Mouse (Mus musculus): ENCODE measurements around the gene Ikzf3. TPM values are rescaled to one million over a fixed set of nuclear protein-coding genes. Genes with fewer than 3 reads are reported as not detected.

Ikzf3 gene
- polyA plus RNA-seq, 1 experiment from 2014 or later = not detected

- 85% methylated on average over 5 of the region's 5 CpGs for WGBS
- no peak for ATAC-seq
- Histone ChIP-seq H3K4me2 (no peak overlapping the region), H3K4me3 (no peak overlapping the region), H3K27me3 (peaks cover 39% of the 10 kb centered on the region), H3K36me3 (ENCODE audit: poor library complexity, severe bottlenecking) (no peaks in the 10 kb centered on the region), H3K4me1 (peaks cover 2% of the 10 kb centered on the region; the same call in 1 of the 2 replicates), H3K27ac (no peak overlapping the region), H3K9me3 (replicated peaks) (peaks cover 5% of the 10 kb centered on the region; the same call in 1 of the 2 replicates), H3K9ac (no peak overlapping the region)
These were observed 5.5 kb downstream of the Ikzf3 start for GRCm38 (mm10) chr11:98540319-98540718.

DNA sequence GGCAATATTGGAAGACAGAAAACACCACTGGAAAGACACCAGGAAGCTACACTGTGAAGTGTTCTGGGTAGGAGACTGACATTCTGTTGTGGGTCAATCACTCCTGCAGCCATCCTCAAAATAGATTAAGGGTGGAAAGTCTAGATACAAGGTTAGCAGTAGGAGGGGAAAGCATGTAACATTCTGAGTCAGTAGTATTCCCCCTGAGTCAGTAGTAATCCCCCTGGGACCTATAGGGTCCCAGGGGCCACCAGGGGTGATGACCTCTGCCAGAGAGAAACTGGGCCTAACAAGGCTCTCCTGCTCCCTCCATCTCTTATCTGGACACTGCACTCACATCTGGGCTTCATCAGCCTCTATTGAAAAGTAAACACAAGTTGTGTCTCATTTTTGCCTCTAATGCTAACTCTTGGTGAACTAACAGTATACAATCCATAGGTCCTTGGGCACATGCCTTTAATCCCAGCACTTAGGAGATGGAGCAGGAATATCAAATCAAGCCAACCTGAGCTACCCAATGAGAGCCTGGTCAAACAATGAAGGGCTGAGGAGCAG, 8.3 kb downstream of the Ikzf3 start:
- Histone ChIP-seq H3K27ac (no peak overlapping the region), H3K4me1 (no peaks in the 10 kb centered on the region), H3K9me3 (replicated peaks) (peaks cover 5% of the 10 kb centered on the region; the same call in 1 of the 2 replicates), H3K36me3 (ENCODE audit: poor library complexity, severe bottlenecking) (no peaks in the 10 kb centered on the region), H3K9ac (no peak overlapping the region), H3K27me3 (peaks cover 24% of the 10 kb centered on the region), H3K4me3 (no peak overlapping the region), H3K4me2 (no peak overlapping the region)
- no peak for ATAC-seq

DNA sequence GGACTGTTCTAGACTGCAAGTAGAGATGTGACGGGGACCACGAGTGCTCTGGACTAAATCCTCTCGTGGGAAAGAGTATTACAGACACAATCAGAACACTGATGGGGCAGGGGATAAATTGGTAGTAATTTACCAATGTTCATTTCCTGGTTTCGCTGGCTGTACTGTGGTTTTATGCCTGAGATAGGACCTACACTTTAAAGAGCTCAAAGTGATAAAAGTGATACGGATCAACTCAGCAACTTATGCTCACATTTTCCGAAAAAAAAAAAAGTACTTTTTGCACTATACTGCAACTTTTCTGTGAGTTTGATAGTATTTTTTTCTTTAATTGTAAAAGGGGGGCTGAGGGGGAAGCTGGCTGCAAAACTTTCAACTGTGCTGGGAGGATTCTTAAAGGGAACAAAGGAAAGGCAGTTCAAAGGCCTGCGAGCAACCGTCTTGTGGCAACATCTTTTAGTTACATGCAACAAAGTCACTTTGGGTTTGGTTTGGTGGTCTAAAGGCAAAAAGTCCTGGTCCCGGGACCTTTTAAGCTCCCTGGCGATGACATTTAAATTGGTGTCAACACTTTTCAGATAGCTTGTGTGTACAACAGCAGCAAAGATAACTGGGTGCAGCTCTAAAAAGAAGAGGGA, 18.9 kb downstream of the Ikzf3 start:
- Histone ChIP-seq H3K4me3 (no peak overlapping the region), H3K4me1 (no peaks in the 10 kb centered on the region), H3K9ac (no peak overlapping the region), H3K27ac (no peak overlapping the region), H3K9me3 (replicated peaks) (no peaks in the 10 kb centered on the region), H3K36me3 (ENCODE audit: poor library complexity, severe bottlenecking) (no peaks in the 10 kb centered on the region), H3K27me3 (0 out of 2 replicates have a peak, but pooled peaks cover 7% of the 10 kb centered on the region), H3K4me2 (no peak overlapping the region)
- no peak for ATAC-seq
- 73% methylated on average over 10 of the region's 10 CpGs for WGBS

DNA sequence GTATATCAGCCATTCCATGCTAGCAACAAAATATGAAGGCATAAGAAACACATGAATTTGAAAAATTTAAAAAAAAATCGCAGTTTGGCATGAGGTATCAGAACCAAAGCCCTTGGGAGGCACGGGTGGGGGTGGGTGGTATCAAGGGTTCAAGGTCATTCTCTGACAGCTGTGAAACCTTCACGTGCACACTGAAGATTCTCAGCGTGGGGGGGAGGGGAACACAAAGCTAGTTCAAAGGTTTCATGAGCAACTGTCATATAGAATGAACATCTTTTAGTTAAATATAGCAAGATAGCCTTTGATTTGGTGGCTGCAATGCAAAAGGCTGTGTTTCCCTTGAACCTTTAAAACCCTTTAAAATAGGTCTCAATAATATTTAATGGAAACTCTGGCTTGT, 20.7 kb downstream of the Ikzf3 start:
- 67% methylated on average over 4 of the region's 4 CpGs for WGBS
- Histone ChIP-seq H3K4me2 (no peak overlapping the region), H3K4me1 (no peaks in the 10 kb centered on the region), H3K27ac (no peak overlapping the region), H3K4me3 (no peak overlapping the region), H3K9me3 (replicated peaks) (no peaks in the 10 kb centered on the region), H3K27me3 (0 out of 2 replicates have a peak, but pooled peaks cover 7% of the 10 kb centered on the region), H3K36me3 (ENCODE audit: poor library complexity, severe bottlenecking) (no peaks in the 10 kb centered on the region), H3K9ac (no peak overlapping the region)
- ATAC-seq = no peak

- Histone ChIP-seq H3K4me2 (no peak overlapping the region), H3K9ac (no peak overlapping the region), H3K4me1 (no peaks in the 10 kb centered on the region), H3K27me3 (0 out of 2 replicates have a peak, but pooled peaks cover 3% of the 10 kb centered on the region), H3K4me3 (no peak overlapping the region), H3K9me3 (replicated peaks) (no peaks in the 10 kb centered on the region), H3K36me3 (ENCODE audit: poor library complexity, severe bottlenecking) (no peaks in the 10 kb centered on the region), H3K27ac (no peak overlapping the region)
- WGBS = 73% methylated on average over 10 of the region's 10 CpGs
- ATAC-seq = no peak
These were observed 25.4 kb downstream of the Ikzf3 start for GRCm38 (mm10) chr11:98520468-98520867.

GRCm38 (mm10) chr11:98513356-98513936, 32.4 kb downstream of the Ikzf3 start:
- H3K27ac ChIP-seq = no peak overlapping the region
- 0 out of 2 replicates have a peak, but pooled peaks cover 4% of the 10 kb centered on the region for H3K27me3 ChIP-seq
- H3K36me3 ChIP-seq (ENCODE audit: poor library complexity, severe bottlenecking) = no peaks in the 10 kb centered on the region
- H3K4me2 ChIP-seq = no peak overlapping the region
- ATAC-seq = no peak
- WGBS = 49% methylated on average over 6 of the region's 6 CpGs
- no peak overlapping the region for H3K9ac ChIP-seq
- H3K9me3 ChIP-seq (replicated peaks) = no peaks in the 10 kb centered on the region
- H3K4me1 ChIP-seq = no peaks in the 10 kb centered on the region
- H3K4me3 ChIP-seq = no peak overlapping the region

DNA sequence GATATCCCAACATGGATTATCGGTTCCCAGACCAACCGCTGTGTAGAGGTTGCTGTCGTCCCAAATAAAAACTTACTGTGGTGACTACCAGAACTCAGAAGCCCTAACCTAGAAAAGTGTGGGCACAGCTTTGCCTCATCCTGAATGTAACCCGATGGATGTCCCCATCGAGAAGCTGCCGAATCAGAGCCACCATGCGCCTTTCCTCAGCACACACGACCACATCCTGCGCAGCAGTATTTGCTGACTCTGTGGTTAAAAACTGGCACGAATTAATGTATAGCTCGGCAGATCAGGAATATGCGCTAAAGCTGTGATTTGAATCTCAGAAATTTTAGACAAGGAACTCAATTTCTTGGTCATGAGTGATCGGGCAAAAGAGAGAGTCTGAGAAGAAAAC, 33.0 kb downstream of the Ikzf3 start:
- Histone ChIP-seq H3K4me3 (no peak overlapping the region), H3K36me3 (ENCODE audit: poor library complexity, severe bottlenecking) (no peaks in the 10 kb centered on the region), H3K4me2 (no peak overlapping the region), H3K9ac (no peak overlapping the region), H3K27ac (no peak overlapping the region), H3K9me3 (replicated peaks) (no peaks in the 10 kb centered on the region), H3K4me1 (no peaks in the 10 kb centered on the region), H3K27me3 (0 out of 2 replicates have a peak, but pooled peaks cover 4% of the 10 kb centered on the region)
- no peak for ATAC-seq
- 95% methylated on average over 13 of the region's 13 CpGs for WGBS

- no peak overlapping the region for H3K9ac ChIP-seq
- ATAC-seq = no peak
- no peak overlapping the region for H3K27ac ChIP-seq
- no peaks in the 10 kb centered on the region for H3K4me1 ChIP-seq
- no peak overlapping the region for H3K4me3 ChIP-seq
- no peaks in the 10 kb centered on the region for H3K36me3 ChIP-seq (ENCODE audit: poor library complexity, severe bottlenecking)
- peaks cover 3% of the 10 kb centered on the region; the same call in 1 of the 2 replicates for H3K9me3 ChIP-seq (replicated peaks)
- H3K27me3 ChIP-seq = peaks cover 5% of the 10 kb centered on the region; the same call in 1 of the 2 replicates
- 93% methylated on average over 8 of the region's 8 CpGs for WGBS
- H3K4me2 ChIP-seq = no peak overlapping the region
These were observed 35.7 kb downstream of the Ikzf3 start for GRCm38 (mm10) chr11:98510125-98510524.

GRCm38 (mm10) chr11:98509434-98509833, 36.4 kb downstream of the Ikzf3 start:
- WGBS = 82% methylated on average over 7 of the region's 7 CpGs
- Histone ChIP-seq H3K27me3 (peaks cover 10% of the 10 kb centered on the region; the same call in 1 of the 2 replicates), H3K4me1 (no peaks in the 10 kb centered on the region), H3K4me3 (no peak overlapping the region), H3K4me2 (no peak overlapping the region), H3K9ac (no peak overlapping the region), H3K27ac (no peak overlapping the region), H3K36me3 (ENCODE audit: poor library complexity, severe bottlenecking) (no peaks in the 10 kb centered on the region), H3K9me3 (replicated peaks) (peaks cover 3% of the 10 kb centered on the region; the same call in 1 of the 2 replicates)
- ATAC-seq = no peak

DNA sequence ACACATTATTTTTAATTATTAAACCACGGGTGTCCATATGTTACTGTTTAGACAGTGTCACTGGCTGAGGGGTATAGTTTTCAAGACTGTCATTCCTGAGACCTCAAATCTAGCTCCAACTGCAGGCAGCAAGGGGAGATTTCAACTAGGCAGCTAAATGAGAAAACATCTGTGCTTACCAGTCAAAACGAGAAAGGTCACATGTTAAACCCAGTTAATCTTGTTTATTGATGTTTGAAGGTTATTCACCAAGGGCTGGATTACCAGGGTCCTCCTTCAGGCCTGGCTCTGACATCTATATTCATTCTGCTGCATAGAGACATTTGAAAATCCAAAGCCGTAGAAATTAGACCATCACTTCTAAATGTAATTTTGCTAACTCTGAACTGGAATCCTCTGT, 40.9 kb downstream of the Ikzf3 start:
- no peak for ATAC-seq
- peaks cover 44% of the 10 kb centered on the region for H3K27me3 ChIP-seq
- WGBS = 73% methylated on average over 3 of the region's 3 CpGs
- no peak overlapping the region for H3K4me2 ChIP-seq
- H3K4me3 ChIP-seq = no peak overlapping the region
- no peaks in the 10 kb centered on the region for H3K4me1 ChIP-seq
- no peak overlapping the region for H3K9ac ChIP-seq
- H3K9me3 ChIP-seq (replicated peaks) = peaks cover 3% of the 10 kb centered on the region; the same call in 1 of the 2 replicates
- H3K36me3 ChIP-seq (ENCODE audit: poor library complexity, severe bottlenecking) = no peaks in the 10 kb centered on the region
- no peak overlapping the region for H3K27ac ChIP-seq

DNA sequence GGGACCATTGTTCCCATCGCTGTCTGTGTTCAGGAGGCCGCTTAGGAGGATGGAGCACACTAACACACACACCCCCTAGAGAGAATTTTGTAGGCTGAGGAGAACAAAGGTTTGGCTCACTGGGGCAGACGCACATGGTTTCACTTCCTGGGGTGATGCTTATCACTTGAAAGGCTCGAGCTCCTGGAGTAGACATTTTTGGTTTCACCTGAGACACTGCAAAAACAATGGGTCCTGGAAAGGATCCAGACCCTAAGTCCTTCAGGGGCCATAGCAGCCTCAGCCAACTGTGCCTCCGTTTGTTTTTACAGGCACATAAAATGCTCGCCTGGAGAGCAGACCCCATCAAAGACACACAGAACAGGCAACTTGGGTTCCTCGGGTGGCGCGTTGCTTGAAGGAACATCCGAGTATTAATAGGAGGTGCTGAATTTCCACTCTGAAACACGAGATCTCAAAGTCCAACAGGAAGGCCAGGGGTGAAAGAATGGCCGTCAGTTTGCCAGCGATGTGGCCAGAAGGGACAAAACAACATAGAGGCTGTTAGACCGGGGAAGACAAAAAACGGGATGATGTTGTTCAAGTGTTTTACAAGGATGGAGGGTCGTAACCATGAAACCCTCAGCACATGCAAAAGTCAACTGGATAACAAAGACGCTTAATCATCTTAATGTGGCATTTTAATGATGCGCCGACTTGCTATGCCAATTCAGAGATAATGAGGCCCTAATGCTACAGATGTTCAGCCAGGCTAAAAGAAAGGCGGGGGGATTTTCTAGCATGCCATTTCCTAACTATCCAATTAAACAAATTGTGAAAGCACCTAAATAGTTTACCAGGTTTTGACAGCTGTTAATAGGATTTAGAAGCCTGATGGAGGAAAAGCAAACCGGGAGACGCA, 48.2 kb downstream of the Ikzf3 start:
- Histone ChIP-seq H3K27ac (no peak overlapping the region), H3K9ac (no peak overlapping the region), H3K27me3 (peaks cover 76% of the 10 kb centered on the region), H3K36me3 (ENCODE audit: poor library complexity, severe bottlenecking) (no peaks in the 10 kb centered on the region), H3K4me1 (peaks cover 10% of the 10 kb centered on the region; the same call in 1 of the 2 replicates), H3K4me2 (no peak overlapping the region), H3K4me3 (no peak overlapping the region), H3K9me3 (replicated peaks) (no peaks in the 10 kb centered on the region)
- ATAC-seq = no peak
- 18% methylated on average over 22 of the region's 22 CpGs for WGBS
